In the genomic region with DNA sequence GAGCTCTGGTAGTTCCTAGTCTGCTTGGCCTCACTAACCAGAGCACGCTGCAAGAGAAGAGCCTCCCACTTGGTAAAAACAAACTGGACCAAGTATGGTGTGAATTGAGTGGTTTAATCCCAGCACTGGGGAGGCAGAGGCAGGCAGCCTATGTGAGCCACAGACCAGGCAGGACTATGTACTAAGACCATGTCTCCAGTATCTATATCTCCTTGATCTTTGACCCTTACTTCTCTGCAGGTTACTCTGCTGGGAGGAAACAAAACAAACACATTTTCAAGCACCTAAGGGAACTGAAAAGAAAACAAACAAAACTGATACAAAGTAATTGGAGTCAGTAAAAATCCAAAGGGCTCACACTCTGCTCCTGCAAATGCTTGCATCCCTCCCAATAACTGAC, we compare ENCODE assay signal across 17 mouse cellular contexts.
"Had no signal": no experiment of that assay in that cellular context is flagged by ENCODE, and none has a peak within 500 bp of the region (broad histone marks: within the 10 kb centered on the region; RNA-seq: fewer than 3 reads in every experiment).

No protein-coding gene starts in this region.

- ATAC-seq: midbrain, embryonic 16.5 days had no signal

- H3K36me3 ChIP-seq: midbrain, embryonic 10.5 days; neural tube, embryonic 15.5 days had no signal

- H3K4me1 ChIP-seq: midbrain, embryonic 12.5 days; neural tube, embryonic 13.5 days; neural tube, embryonic 15.5 days had no signal

- H3K4me3 ChIP-seq: midbrain, embryonic 10.5 days; midbrain, embryonic 12.5 days; myocyte; neural tube, embryonic 13.5 days; neural tube, embryonic 15.5 days had no signal

- H3K27ac ChIP-seq: midbrain, embryonic 10.5 days; midbrain, embryonic 12.5 days; neural tube, embryonic 13.5 days; neural tube, embryonic 15.5 days had no signal

- H3K9me3 ChIP-seq: midbrain, embryonic 10.5 days; midbrain, embryonic 12.5 days; neural tube, embryonic 13.5 days; neural tube, embryonic 15.5 days had no signal

- H3K27me3 ChIP-seq: midbrain, embryonic 12.5 days; neural tube, embryonic 13.5 days; neural tube, embryonic 15.5 days had no signal

- H3K9ac ChIP-seq: lung, embryonic 14.5 days; midbrain, embryonic 12.5 days; neural tube, embryonic 13.5 days; neural tube, embryonic 15.5 days had no signal

- H3K4me2 ChIP-seq: lung, embryonic 14.5 days; midbrain, embryonic 12.5 days; neural tube, embryonic 13.5 days; neural tube, embryonic 15.5 days had no signal

- DNase-seq: lung, adult 18-20 months; lung, embryonic 14.5 days; lung, postnatal 10 days; lung, postnatal 4 days; midbrain, embryonic 14.5 days; right cerebral cortex, postnatal 25 days; right cerebral cortex, postnatal 4 days; spleen, adult 18-20 months; thymus, adult 18-20 months; thymus, postnatal 14 days; thymus, postnatal 36 days had no signal
